Mouse (Mus musculus) G1E (cell line): ENCODE data around the gene S100a3.

ENCODE experiments used
- CTCF ChIP-seq: IDR thresholded peaks from 2 replicates; pipeline ENCODE4 v1.5.1; 2012; ENCODE audit warnings: low read depth, low read length, inconsistent platforms, mixed read lengths
- GATA1 ChIP-seq: IDR thresholded peaks from 2 replicates; pipeline ENCODE4 v1.6.1; 2012; ENCODE audit warnings: borderline replicate concordance, low read length, inconsistent platforms, mixed read lengths
- POLR2AphosphoS5 ChIP-seq: IDR thresholded peaks from 2 replicates; pipeline ENCODE4 v1.6.1; 2012; ENCODE audit warnings: low read depth, low read length, inconsistent platforms; ENCODE audit not compliant: insufficient replicate concordance
- TAL1 ChIP-seq: conservative IDR thresholded peaks from 2 replicates; pipeline ENCODE4 v1.6.1; 2012; ENCODE audit warnings: low read depth, low read length, inconsistent platforms, mixed read lengths

DNA sequence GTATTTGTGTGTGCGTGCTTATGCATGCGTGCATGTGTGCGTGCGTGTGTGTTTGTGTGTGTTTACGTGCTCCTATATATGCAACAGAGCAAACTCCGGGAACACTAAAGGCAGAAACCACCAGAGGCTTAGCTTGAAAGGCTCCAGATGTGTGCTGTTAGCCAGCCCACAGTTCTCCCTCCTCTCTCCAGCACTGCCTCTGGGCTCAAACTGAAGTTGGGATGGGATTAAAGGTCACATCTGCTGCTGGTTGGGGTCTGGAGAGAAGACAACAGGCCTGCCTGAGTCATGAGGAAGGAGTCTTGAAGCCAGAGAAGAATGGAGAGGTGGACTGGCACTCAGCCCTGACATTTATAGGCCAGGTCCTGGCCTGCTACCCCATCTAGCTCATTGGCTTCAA, 45.8 kb downstream of the S100a3 start:
- no peak for TF ChIP-seq POLR2AphosphoS5
- no peak for TF ChIP-seq CTCF
- no peak for TF ChIP-seq TAL1
- no peak for TF ChIP-seq GATA1
